Mouse (Mus musculus): ENCODE data around the gene Ell2. TPM values are rescaled to one million over a fixed set of nuclear protein-coding genes. Genes with fewer than 3 reads are reported as not detected.

The Ell2 gene
- polyA plus RNA-seq, 1 experiment from 2014 or later = 13.7 TPM

- ATAC-seq = peak; percentile 24
- no peak overlapping the region for H3K4me3 ChIP-seq (ENCODE audit: low read depth, low read length)
- no peak overlapping the region for H3K9ac ChIP-seq (replicated peaks)
- TF ChIP-seq EP300 (IDR thresholded peaks at IDR 0.05; ENCODE audit: low read depth) (no peak), CTCF (IDR thresholded peaks at IDR 0.05; ENCODE audit: low read depth) (no peak)
- H3K27me3 ChIP-seq (ENCODE audit: insufficient read depth, low read length) = no peaks in the 10 kb centered on the region
- no peak overlapping the region for H3K27ac ChIP-seq (ENCODE audit: low read depth)
- no peaks in the 10 kb centered on the region for H3K4me1 ChIP-seq (ENCODE audit: insufficient read depth)
- H3K36me3 ChIP-seq (replicated peaks; ENCODE audit: insufficient read depth, low read length) = peaks cover 23% of the 10 kb centered on the region; the same call in 1 of the 2 replicates
- WGBS (ENCODE audit: insufficient replicate concordance) = 70% methylated on average over 6 of the region's 6 CpGs
- H3K4me2 ChIP-seq (ENCODE audit: low read depth, low read length) = no peak overlapping the region
- no peaks in the 10 kb centered on the region for H3K9me3 ChIP-seq (ENCODE audit: low read length)
- DNase-seq = no peak
Measured at GRCm38 (mm10) chr13:75778156-75778555, 71.6 kb downstream of the Ell2 start.

- 83% methylated on average over 2 of the region's 2 CpGs for WGBS (ENCODE audit: insufficient replicate concordance)
- DNase-seq = no peak
- H3K4me1 ChIP-seq (ENCODE audit: insufficient read depth) = no peaks in the 10 kb centered on the region
Measured at GRCm38 (mm10) chr13:75779169-75779568, 72.6 kb downstream of the Ell2 start.

GRCm38 (mm10) chr13:75780096-75780495 is 73.5 kb downstream of the Ell2 start:
- no peaks in the 10 kb centered on the region for H3K27me3 ChIP-seq (ENCODE audit: insufficient read depth, low read length)
- 84% methylated on average over 2 of the region's 2 CpGs for WGBS (ENCODE audit: insufficient replicate concordance)

More at GRCm38 (mm10) chr13:75779169-75779568, 72.6 kb downstream of the Ell2 start:
- H3K4me2 ChIP-seq (ENCODE audit: low read depth, low read length) = no peak overlapping the region
- peaks cover 17% of the 10 kb centered on the region; the same call in 1 of the 2 replicates for H3K36me3 ChIP-seq (replicated peaks; ENCODE audit: insufficient read depth, low read length)
- H3K4me3 ChIP-seq (ENCODE audit: low read depth, low read length) = no peak overlapping the region
- H3K9me3 ChIP-seq (ENCODE audit: low read length) = no peaks in the 10 kb centered on the region
- H3K27me3 ChIP-seq (ENCODE audit: insufficient read depth, low read length) = no peaks in the 10 kb centered on the region
- H3K27ac ChIP-seq (ENCODE audit: low read depth) = no peak overlapping the region
- ATAC-seq = no peak
- TF ChIP-seq CTCF (IDR thresholded peaks at IDR 0.05; ENCODE audit: low read depth) (no peak), EP300 (IDR thresholded peaks at IDR 0.05; ENCODE audit: low read depth) (no peak)
- H3K9ac ChIP-seq (replicated peaks) = no peak overlapping the region

GRCm38 (mm10) chr13:75785726-75786125 is 79.2 kb downstream of the Ell2 start:
- H3K4me1 ChIP-seq (ENCODE audit: insufficient read depth) = peaks cover 3% of the 10 kb centered on the region; the same call in 1 of the 2 replicates
- no peak for TF ChIP-seq EP300 (IDR thresholded peaks at IDR 0.05; ENCODE audit: low read depth)
- no peak for TF ChIP-seq CTCF (IDR thresholded peaks at IDR 0.05; ENCODE audit: low read depth)
- H3K27me3 ChIP-seq (ENCODE audit: insufficient read depth, low read length) = no peaks in the 10 kb centered on the region
- DNase-seq (no peak), ATAC-seq (no peak)
- H3K4me3 ChIP-seq (ENCODE audit: low read depth, low read length) = no peak overlapping the region
- no peak overlapping the region for H3K4me2 ChIP-seq (ENCODE audit: low read depth, low read length)
- no peaks in the 10 kb centered on the region for H3K9me3 ChIP-seq (ENCODE audit: low read length)
- H3K9ac ChIP-seq (replicated peaks) = no peak overlapping the region
- WGBS (ENCODE audit: insufficient replicate concordance) = 65% methylated on average over 4 of the region's 4 CpGs
- no peak overlapping the region for H3K27ac ChIP-seq (ENCODE audit: low read depth)
- no peaks in the 10 kb centered on the region for H3K36me3 ChIP-seq (replicated peaks; ENCODE audit: insufficient read depth, low read length)

More at GRCm38 (mm10) chr13:75780096-75780495, 73.5 kb downstream of the Ell2 start:
- H3K9me3 ChIP-seq (ENCODE audit: low read length) = no peaks in the 10 kb centered on the region
- H3K27ac ChIP-seq (ENCODE audit: low read depth) = no peak overlapping the region
- ATAC-seq = 0 out of 2 replicates have a peak, but pooled peaks have one; percentile 16
- DNase-seq = no peak
- no peaks in the 10 kb centered on the region for H3K4me1 ChIP-seq (ENCODE audit: insufficient read depth)
- H3K36me3 ChIP-seq (replicated peaks; ENCODE audit: insufficient read depth, low read length) = peaks cover 14% of the 10 kb centered on the region; the same call in 1 of the 2 replicates
- H3K4me2 ChIP-seq (ENCODE audit: low read depth, low read length) = no peak overlapping the region
- TF ChIP-seq CTCF (IDR thresholded peaks at IDR 0.05; ENCODE audit: low read depth) (no peak), EP300 (IDR thresholded peaks at IDR 0.05; ENCODE audit: low read depth) (no peak)
- H3K9ac ChIP-seq (replicated peaks) = no peak overlapping the region
- H3K4me3 ChIP-seq (ENCODE audit: low read depth, low read length) = no peak overlapping the region

- WGBS (ENCODE audit: insufficient replicate concordance) = 90% methylated on average over 11 of the region's 11 CpGs
- Histone ChIP-seq H3K27ac (ENCODE audit: low read depth) (no peak overlapping the region), H3K4me3 (ENCODE audit: low read depth, low read length) (no peak overlapping the region)
Measured at GRCm38 (mm10) chr13:75786264-75786663, 79.7 kb downstream of the Ell2 start.

GRCm38 (mm10) chr13:75787364-75787763 is 80.8 kb downstream of the Ell2 start:
- Histone ChIP-seq H3K9me3 (ENCODE audit: low read length) (no peaks in the 10 kb centered on the region), H3K27me3 (ENCODE audit: insufficient read depth, low read length) (no peaks in the 10 kb centered on the region), H3K9ac (replicated peaks) (no peak overlapping the region), H3K4me2 (ENCODE audit: low read depth, low read length) (no peak overlapping the region), H3K36me3 (replicated peaks; ENCODE audit: insufficient read depth, low read length) (no peaks in the 10 kb centered on the region), H3K4me1 (ENCODE audit: insufficient read depth) (peaks cover 3% of the 10 kb centered on the region; the same call in 1 of the 2 replicates), H3K27ac (ENCODE audit: low read depth) (no peak overlapping the region), H3K4me3 (ENCODE audit: low read depth, low read length) (no peak overlapping the region)
- no peak for DNase-seq
- WGBS (ENCODE audit: insufficient replicate concordance) = 66% methylated on average over 3 of the region's 3 CpGs
- ATAC-seq = no peak
- TF ChIP-seq EP300 (IDR thresholded peaks at IDR 0.05; ENCODE audit: low read depth) (no peak), CTCF (IDR thresholded peaks at IDR 0.05; ENCODE audit: low read depth) (no peak)

More at GRCm38 (mm10) chr13:75786264-75786663, 79.7 kb downstream of the Ell2 start:
- ATAC-seq = no peak
- peaks cover 3% of the 10 kb centered on the region; the same call in 1 of the 2 replicates for H3K4me1 ChIP-seq (ENCODE audit: insufficient read depth)
- no peaks in the 10 kb centered on the region for H3K9me3 ChIP-seq (ENCODE audit: low read length)
- no peak for TF ChIP-seq EP300 (IDR thresholded peaks at IDR 0.05; ENCODE audit: low read depth)
- no peak for TF ChIP-seq CTCF (IDR thresholded peaks at IDR 0.05; ENCODE audit: low read depth)
- no peaks in the 10 kb centered on the region for H3K27me3 ChIP-seq (ENCODE audit: insufficient read depth, low read length)
- no peak overlapping the region for H3K9ac ChIP-seq (replicated peaks)
- no peak for DNase-seq
- H3K36me3 ChIP-seq (replicated peaks; ENCODE audit: insufficient read depth, low read length) = no peaks in the 10 kb centered on the region
- H3K4me2 ChIP-seq (ENCODE audit: low read depth, low read length) = no peak overlapping the region
